Mouse (Mus musculus): ENCODE measurements around the gene Olfr345. TPM values are rescaled to one million over a fixed set of nuclear protein-coding genes. Genes with fewer than 3 reads are reported as not detected.

Olfr345 gene
- polyA plus RNA-seq (2015; fragmentation: Nextera tagmentation; extraction: Ambion mirVana), result not detected in 2 replicates

GRCm38 (mm10) chr2:36639741-36640140, at the start of gene Olfr345:
Gene Olfr345 (plus strand): TSS chr2:36640041.
- 64% methylated on average over 1 of the region's 1 CpGs for WGBS
- Histone ChIP-seq H3K4me1 (no peaks in the 10 kb centered on the region), H3K9ac (no peak within 1 kb of the TSS), H3K36me3 (ENCODE audit: poor library complexity, severe bottlenecking) (no peaks in the 10 kb centered on the region), H3K9me3 (replicated peaks) (peaks cover 12% of the 10 kb centered on the region; the same call in 1 of the 2 replicates), H3K27me3 (no peaks in the 10 kb centered on the region), H3K4me2 (no peak within 1 kb of the TSS), H3K4me3 (no peak within 1 kb of the TSS), H3K27ac (no peak within 1 kb of the TSS)
- ATAC-seq, result no peak

GRCm38 (mm10) chr2:36685488-36685887, 45.6 kb downstream of the Olfr345 start, which contains the start of gene Olfr346:
Gene Olfr346 (plus strand): TSS chr2:36685788.
- H3K4me3 ChIP-seq, result no peak within 1 kb of the TSS
- H3K27me3 ChIP-seq, result no peaks in the 10 kb centered on the region
- H3K36me3 ChIP-seq (ENCODE audit: poor library complexity, severe bottlenecking), result no peaks in the 10 kb centered on the region
- H3K9ac ChIP-seq, result no peak within 1 kb of the TSS
- WGBS, result 96% methylated on average over 1 of the region's 1 CpGs
- H3K4me1 ChIP-seq, result no peaks in the 10 kb centered on the region
- no peak for ATAC-seq
- H3K4me2 ChIP-seq, result no peak within 1 kb of the TSS
- peaks cover 22% of the 10 kb centered on the region for H3K9me3 ChIP-seq (replicated peaks)
- no peak within 1 kb of the TSS for H3K27ac ChIP-seq

Other genes starting within 250 kb of the Olfr345 start
- not detected in 2 replicates for gene Olfr339, start 221.1 kb upstream of the Olfr345 start, polyA plus RNA-seq (2015; fragmentation: Nextera tagmentation; extraction: Ambion mirVana)
- not detected in 2 replicates for gene Olfr340, start 187.5 kb upstream of the Olfr345 start, polyA plus RNA-seq (2015; fragmentation: Nextera tagmentation; extraction: Ambion mirVana)
- gene Olfr341, start 157.6 kb upstream of the Olfr345 start, polyA plus RNA-seq (2015; fragmentation: Nextera tagmentation; extraction: Ambion mirVana), result not detected in 2 replicates
- gene Olfr342, start 115.0 kb upstream of the Olfr345 start, polyA plus RNA-seq (2015; fragmentation: Nextera tagmentation; extraction: Ambion mirVana), result not detected in 2 replicates
- not detected in 2 replicates for gene Olfr344, start 73.4 kb upstream of the Olfr345 start, polyA plus RNA-seq (2015; fragmentation: Nextera tagmentation; extraction: Ambion mirVana)
- not detected in 2 replicates for gene Olfr346, start 45.7 kb downstream of the Olfr345 start, polyA plus RNA-seq (2015; fragmentation: Nextera tagmentation; extraction: Ambion mirVana)
- gene Olfr347, start 91.9 kb downstream of the Olfr345 start, polyA plus RNA-seq (2015; fragmentation: Nextera tagmentation; extraction: Ambion mirVana), result not detected in 2 replicates
- not detected in 2 replicates for gene Olfr348, start 144.2 kb downstream of the Olfr345 start, polyA plus RNA-seq (2015; fragmentation: Nextera tagmentation; extraction: Ambion mirVana)
- not detected in 2 replicates for gene Olfr50, start 150.5 kb downstream of the Olfr345 start, polyA plus RNA-seq (2015; fragmentation: Nextera tagmentation; extraction: Ambion mirVana)
- gene Olfr3, start 177.0 kb downstream of the Olfr345 start, polyA plus RNA-seq (2015; fragmentation: Nextera tagmentation; extraction: Ambion mirVana), result not detected in 2 replicates
- not detected in 2 replicates for gene Olfr350, start 206.3 kb downstream of the Olfr345 start, polyA plus RNA-seq (2015; fragmentation: Nextera tagmentation; extraction: Ambion mirVana)
- not detected in 2 replicates for gene Olfr351, start 222.6 kb downstream of the Olfr345 start, polyA plus RNA-seq (2015; fragmentation: Nextera tagmentation; extraction: Ambion mirVana)
- not detected in 2 replicates for gene Olfr352, start 228.4 kb downstream of the Olfr345 start, polyA plus RNA-seq (2015; fragmentation: Nextera tagmentation; extraction: Ambion mirVana)